Mouse (Mus musculus): Measurements from ENCODE around the gene Plekhg5. TPM values are rescaled to one million over a fixed set of nuclear protein-coding genes. Genes with fewer than 3 reads are reported as not detected.

Gene Plekhg5
- polyA plus RNA-seq, 2 experiments: 2.6 to 4.7 TPM

- no peaks in the 10 kb centered on the region for H3K9me3 ChIP-seq (ENCODE audit: control insufficient read depth, low read length)
- no peak overlapping the region for H3K4me2 ChIP-seq (ENCODE audit: low read depth)
- H3K9ac ChIP-seq (replicated peaks): no peak overlapping the region
- H3K36me3 ChIP-seq (replicated peaks; ENCODE audit: control insufficient read depth, insufficient read depth, low read depth): no peaks in the 10 kb centered on the region
- WGBS (ENCODE audit: insufficient replicate concordance): 23% methylated on average over 6 of the region's 6 CpGs
- TF ChIP-seq EP300 (IDR thresholded peaks at IDR 0.05; ENCODE audit: low read depth) (no peak), CTCF (IDR thresholded peaks at IDR 0.05; ENCODE audit: low read depth) (peak; percentile 91)
- ATAC-seq (ENCODE audit: insufficient read depth) (no peak), DNase-seq (ENCODE audit: low read depth in 3 of 3, low spot score in 3 of 3) (peak in 1 of 3 experiments; percentile 37)
- no peak overlapping the region for H3K4me3 ChIP-seq (ENCODE audit: insufficient read depth in 1 of 2, low read depth in 2 of 2, low read length in 2 of 2)
- peaks cover 3 to 6% of the 10 kb centered on the region in 2 experiments; a peak in 3 of 4 replicates for H3K4me1 ChIP-seq (replicated peaks; ENCODE audit: control insufficient read depth in 2 of 2, insufficient read depth in 2 of 2, low read length in 1 of 2)
- H3K27ac ChIP-seq: no peak overlapping the region
- H3K27me3 ChIP-seq (ENCODE audit: control insufficient read depth, insufficient read depth, low read length): no peaks in the 10 kb centered on the region; the same call in 1 of the 2 replicates
These were observed 68.1 kb downstream of the Plekhg5 start for GRCm38 (mm10) chr4:152140441-152140840.

- no peak overlapping the region for H3K4me3 ChIP-seq (ENCODE audit: insufficient read depth in 1 of 2, low read depth in 2 of 2, low read length in 2 of 2)
- TF ChIP-seq CTCF (IDR thresholded peaks at IDR 0.05; ENCODE audit: low read depth): no peak
- H3K36me3 ChIP-seq (replicated peaks; ENCODE audit: control insufficient read depth, insufficient read depth, low read depth): no peaks in the 10 kb centered on the region
- H3K4me2 ChIP-seq (ENCODE audit: low read depth): no peak overlapping the region
- peaks cover 3 to 6% of the 10 kb centered on the region in 2 experiments; a peak in 3 of 4 replicates for H3K4me1 ChIP-seq (replicated peaks; ENCODE audit: control insufficient read depth in 2 of 2, insufficient read depth in 2 of 2, low read length in 1 of 2)
- no peak for DNase-seq (ENCODE audit: low read depth in 3 of 3, low spot score in 3 of 3)
- H3K27ac ChIP-seq: no peak overlapping the region
- WGBS (ENCODE audit: insufficient replicate concordance): 63% methylated on average over 8 of the region's 8 CpGs
- no peaks in the 10 kb centered on the region for H3K9me3 ChIP-seq (ENCODE audit: control insufficient read depth, low read length)
- no peak overlapping the region for H3K9ac ChIP-seq (replicated peaks)
- ATAC-seq (ENCODE audit: insufficient read depth): no peak
- no peaks in the 10 kb centered on the region; the same call in 1 of the 2 replicates for H3K27me3 ChIP-seq (ENCODE audit: control insufficient read depth, insufficient read depth, low read length)
These were observed 69.3 kb downstream of the Plekhg5 start for GRCm38 (mm10) chr4:152141521-152142135.

- H3K27ac ChIP-seq: no peak overlapping the region
- ATAC-seq (ENCODE audit: insufficient read depth): no peak
- H3K9ac ChIP-seq (replicated peaks): no peak overlapping the region
- DNase-seq (ENCODE audit: low read depth in 3 of 3, low spot score in 3 of 3): no peak
- no peaks in the 10 kb centered on the region for H3K9me3 ChIP-seq (ENCODE audit: control insufficient read depth, low read length)
- peaks cover 1 to 3% of the 10 kb centered on the region in 2 experiments; a peak in 3 of 4 replicates for H3K4me1 ChIP-seq (replicated peaks; ENCODE audit: control insufficient read depth in 2 of 2, insufficient read depth in 2 of 2, low read length in 1 of 2)
- no peak for TF ChIP-seq EP300 (IDR thresholded peaks at IDR 0.05; ENCODE audit: low read depth)
- TF ChIP-seq CTCF (IDR thresholded peaks at IDR 0.05; ENCODE audit: low read depth): peak; percentile 44
- H3K4me2 ChIP-seq (ENCODE audit: low read depth): no peak overlapping the region
- no peak overlapping the region for H3K4me3 ChIP-seq (ENCODE audit: insufficient read depth in 1 of 2, low read depth in 2 of 2, low read length in 2 of 2)
- H3K36me3 ChIP-seq (replicated peaks; ENCODE audit: control insufficient read depth, insufficient read depth, low read depth): no peaks in the 10 kb centered on the region
- 45% methylated on average over 1 of the region's 1 CpGs for WGBS (ENCODE audit: insufficient replicate concordance)
- no peaks in the 10 kb centered on the region for H3K27me3 ChIP-seq (ENCODE audit: control insufficient read depth, insufficient read depth, low read length)
These were observed 71.3 kb downstream of the Plekhg5 start for GRCm38 (mm10) chr4:152143632-152144031.

- Histone ChIP-seq H3K27ac (no peak overlapping the region), H3K9ac (replicated peaks) (no peak overlapping the region), H3K4me3 (ENCODE audit: insufficient read depth in 1 of 2, low read depth in 2 of 2, low read length in 2 of 2) (no peak overlapping the region), H3K9me3 (ENCODE audit: control insufficient read depth, low read length) (no peaks in the 10 kb centered on the region), H3K4me2 (ENCODE audit: low read depth) (no peak overlapping the region), H3K36me3 (replicated peaks; ENCODE audit: control insufficient read depth, insufficient read depth, low read depth) (no peaks in the 10 kb centered on the region), H3K27me3 (ENCODE audit: control insufficient read depth, insufficient read depth, low read length) (no peaks in the 10 kb centered on the region), H3K4me1 (replicated peaks; ENCODE audit: control insufficient read depth in 2 of 2, insufficient read depth in 2 of 2, low read length in 1 of 2) (no peaks in the 10 kb centered on the region)
- TF ChIP-seq CTCF (IDR thresholded peaks at IDR 0.05; ENCODE audit: low read depth): no peak
- no peak for TF ChIP-seq EP300 (IDR thresholded peaks at IDR 0.05; ENCODE audit: low read depth)
- WGBS (ENCODE audit: insufficient replicate concordance): 40% methylated on average over 10 of the region's 10 CpGs
- DNase-seq (ENCODE audit: low read depth in 3 of 3, low spot score in 3 of 3) (no peak), ATAC-seq (ENCODE audit: insufficient read depth) (no peak)
These were observed 73.2 kb downstream of the Plekhg5 start for GRCm38 (mm10) chr4:152145473-152145872.

- TF ChIP-seq EP300 (IDR thresholded peaks at IDR 0.05; ENCODE audit: low read depth) (no peak), CTCF (IDR thresholded peaks at IDR 0.05; ENCODE audit: low read depth) (no peak)
- 62% methylated on average over 11 of the region's 11 CpGs for WGBS (ENCODE audit: insufficient replicate concordance)
- peaks cover 2% of the 10 kb centered on the region; the same call in 1 of the 2 replicates for H3K27me3 ChIP-seq (ENCODE audit: control insufficient read depth, insufficient read depth, low read length)
- no peak overlapping the region for H3K4me2 ChIP-seq (ENCODE audit: low read depth)
- no peak overlapping the region for H3K27ac ChIP-seq
- no peaks in the 10 kb centered on the region; a peak in 1 of 4 replicates for H3K4me1 ChIP-seq (replicated peaks; ENCODE audit: control insufficient read depth in 2 of 2, insufficient read depth in 2 of 2, low read length in 1 of 2)
- H3K36me3 ChIP-seq (replicated peaks; ENCODE audit: control insufficient read depth, insufficient read depth, low read depth): no peaks in the 10 kb centered on the region
- DNase-seq (ENCODE audit: low read depth in 3 of 3, low spot score in 3 of 3) (no peak), ATAC-seq (ENCODE audit: insufficient read depth) (no peak)
- H3K9me3 ChIP-seq (ENCODE audit: control insufficient read depth, low read length): no peaks in the 10 kb centered on the region
- no peak overlapping the region for H3K9ac ChIP-seq (replicated peaks)
- no peak overlapping the region for H3K4me3 ChIP-seq (ENCODE audit: insufficient read depth in 1 of 2, low read depth in 2 of 2, low read length in 2 of 2)
These were observed 73.9 kb downstream of the Plekhg5 start for GRCm38 (mm10) chr4:152146033-152146827.
